Mouse (Mus musculus) cerebellum, postnatal 14 days (tissue): ENCODE measurements around the gene Nmur1.

Experiments used
- DNase-seq, 2 experiments: peaks; one replicate each; pipeline ENCODE4 v3.0.0; 2021; ENCODE audit warnings: mixed read lengths in 2 of 2

Gene Nmur1

DNA sequence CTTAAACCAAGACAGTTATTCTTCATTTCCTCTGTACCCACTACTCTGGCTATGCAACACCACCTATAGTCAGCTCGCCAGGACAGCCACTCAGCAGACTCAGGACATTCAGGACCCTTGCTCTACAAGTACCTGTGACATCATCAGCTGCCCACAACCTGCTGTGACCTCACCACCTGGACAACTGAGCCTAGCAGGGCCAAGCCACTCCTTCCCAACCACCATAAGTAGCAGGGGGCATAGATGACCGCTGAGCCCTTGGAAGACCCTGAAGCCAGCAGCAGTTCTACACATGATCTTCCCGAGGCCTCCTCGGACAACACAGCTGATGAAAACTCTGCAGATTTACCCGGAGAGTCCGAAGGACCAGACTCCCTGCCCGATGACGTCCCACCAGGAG lies at the start of gene Nmur1, which contains the start of gene Tex44:
Nmur1 (minus strand) TSS at position 101 of the 400 bp plus-strand sequence.
Tex44 (plus strand) TSS at position 202 of the 400 bp plus-strand sequence.
- DNase-seq, result no peak

- no peak for DNase-seq
These were observed 47.2 kb upstream of the Nmur1 start for GRCm38 (mm10) chr1:86473109-86473760.

GRCm38 (mm10) chr1:86472197-86472952 lies 46.3 kb upstream of the Nmur1 start:
- peak; percentile 63 to 74 for DNase-seq

DNA sequence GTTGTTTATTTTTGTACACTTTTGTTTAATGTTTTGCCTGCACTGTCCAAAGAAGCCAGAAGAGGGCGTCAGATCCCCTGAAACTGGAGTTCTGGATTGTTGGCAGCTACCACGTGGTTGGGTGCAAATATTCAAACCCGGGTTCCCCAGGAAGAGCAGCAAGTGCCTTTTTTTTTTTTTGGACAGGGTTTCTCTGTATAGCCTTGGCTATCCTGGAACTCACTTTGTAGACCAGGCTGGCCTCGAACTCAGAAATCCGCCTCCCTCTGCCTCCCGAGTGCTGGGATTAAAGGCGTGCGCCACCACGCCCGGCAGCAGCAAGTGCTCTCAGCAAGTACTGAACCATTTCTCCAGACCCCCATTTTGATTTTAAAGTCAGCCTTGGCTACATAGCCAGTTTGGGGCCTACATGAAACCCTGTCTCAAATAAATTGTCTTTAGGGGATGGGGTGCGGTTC lies 45.5 kb upstream of the Nmur1 start:
- DNase-seq, result peak; percentile 49 to 71

DNA sequence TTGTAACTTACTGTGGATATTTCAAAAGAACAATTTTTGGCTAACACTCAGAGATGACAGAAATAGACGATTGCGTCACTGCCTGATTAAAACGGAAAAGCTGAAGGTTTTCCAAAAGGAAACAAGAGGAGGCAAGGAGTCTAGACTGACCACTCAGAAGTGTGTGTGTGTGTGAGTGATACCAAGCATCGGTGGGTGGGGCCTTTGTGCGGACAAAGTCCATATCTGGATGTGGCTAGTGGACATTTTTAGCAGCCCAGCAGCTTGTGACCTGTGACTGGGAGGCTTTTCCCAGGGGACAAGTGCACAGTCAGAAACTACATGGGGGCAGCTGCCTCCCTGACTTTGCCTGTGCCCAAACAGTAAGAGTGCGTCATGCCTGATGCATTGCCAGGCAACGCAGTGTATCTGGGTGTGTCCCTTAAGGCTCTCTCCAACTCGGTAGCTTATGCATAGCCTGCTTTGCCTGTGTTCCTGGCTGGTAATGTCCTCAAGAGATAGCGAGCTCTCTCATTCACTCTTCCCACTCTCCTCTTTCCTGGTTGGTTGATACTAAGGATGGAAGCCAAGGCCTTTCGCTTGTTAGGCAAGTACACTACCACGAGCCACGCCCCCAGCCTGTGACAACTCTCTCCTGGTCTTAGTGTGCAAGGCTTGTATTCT lies 44.6 kb upstream of the Nmur1 start:
- DNase-seq, result no peak

GRCm38 (mm10) chr1:86469876-86470275 lies 43.8 kb upstream of the Nmur1 start:
- no peak for DNase-seq

- no peak for DNase-seq
These were observed 41.4 kb upstream of the Nmur1 start for GRCm38 (mm10) chr1:86467416-86467815.

DNA sequence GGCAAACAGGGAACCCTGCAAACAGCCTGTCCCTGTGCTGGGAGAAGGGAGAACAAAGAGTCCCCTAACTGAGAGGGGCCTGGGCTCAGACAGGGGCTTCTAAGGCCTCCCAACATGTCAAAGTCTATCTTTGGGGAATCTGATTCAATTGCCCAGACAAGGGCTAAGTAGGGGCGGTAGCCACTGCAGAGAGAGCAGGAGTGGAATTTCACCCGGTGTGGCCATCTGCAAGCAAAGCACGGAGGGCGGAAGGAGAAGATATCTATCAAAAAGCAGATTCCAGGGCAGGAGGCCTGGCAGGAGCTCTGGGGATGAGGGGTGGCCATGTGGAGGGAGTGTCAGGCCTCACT lies 38.8 kb upstream of the Nmur1 start:
- no peak for DNase-seq

GRCm38 (mm10) chr1:86464223-86464874 lies 38.3 kb upstream of the Nmur1 start:
- no peak for DNase-seq

DNA sequence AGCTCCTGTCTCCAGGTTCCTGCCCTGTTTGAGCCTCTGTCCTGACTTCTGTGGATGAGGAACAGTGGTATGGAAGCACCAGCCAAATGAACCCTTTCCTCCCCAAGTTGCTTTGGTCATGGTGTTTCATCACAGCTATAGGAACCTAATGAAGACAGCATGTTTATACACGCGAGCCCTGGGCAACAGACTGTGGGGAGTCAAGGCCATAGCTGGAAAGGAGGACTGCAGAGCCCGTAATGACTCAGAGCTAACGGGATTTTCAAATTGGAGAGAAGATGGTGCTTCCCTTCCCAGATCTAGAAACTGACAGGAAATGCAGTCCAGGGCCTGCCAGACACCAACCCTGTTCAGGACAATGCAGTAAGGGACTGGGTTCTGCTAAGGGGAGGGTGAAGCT lies 33.3 kb upstream of the Nmur1 start:
- DNase-seq, result no peak

GRCm38 (mm10) chr1:86456892-86457581 lies 31.0 kb upstream of the Nmur1 start:
- DNase-seq, result no peak

GRCm38 (mm10) chr1:86452713-86453112 lies 26.7 kb upstream of the Nmur1 start:
- no peak for DNase-seq

DNA sequence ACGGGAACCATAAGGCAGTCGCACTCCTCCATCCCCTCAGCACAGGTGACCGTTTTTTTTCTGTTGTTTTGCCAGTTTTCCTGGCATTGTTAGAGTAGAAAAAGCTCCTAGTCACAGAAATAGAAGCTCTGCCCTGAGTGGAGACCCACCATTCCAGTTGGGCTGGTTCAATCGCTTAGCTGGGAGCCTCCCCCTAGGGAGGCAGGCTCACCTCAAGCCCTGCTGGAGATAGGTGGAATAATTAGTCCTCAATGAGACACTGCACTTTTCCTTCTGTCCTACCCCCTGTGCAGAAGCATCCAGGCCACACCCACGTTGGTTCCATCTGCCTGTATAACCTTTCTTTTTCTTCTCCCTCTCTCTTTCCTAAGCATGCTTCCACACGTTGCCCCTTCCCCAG lies 23.9 kb upstream of the Nmur1 start:
- DNase-seq, result no peak

- DNase-seq, result no peak
These were observed 22.2 kb upstream of the Nmur1 start for GRCm38 (mm10) chr1:86448272-86448671.

GRCm38 (mm10) chr1:86447596-86448171 lies 21.7 kb upstream of the Nmur1 start:
- peak; percentile 45 to 72 for DNase-seq

GRCm38 (mm10) chr1:86443386-86444172 lies 17.6 kb upstream of the Nmur1 start:
- no peak for DNase-seq

DNA sequence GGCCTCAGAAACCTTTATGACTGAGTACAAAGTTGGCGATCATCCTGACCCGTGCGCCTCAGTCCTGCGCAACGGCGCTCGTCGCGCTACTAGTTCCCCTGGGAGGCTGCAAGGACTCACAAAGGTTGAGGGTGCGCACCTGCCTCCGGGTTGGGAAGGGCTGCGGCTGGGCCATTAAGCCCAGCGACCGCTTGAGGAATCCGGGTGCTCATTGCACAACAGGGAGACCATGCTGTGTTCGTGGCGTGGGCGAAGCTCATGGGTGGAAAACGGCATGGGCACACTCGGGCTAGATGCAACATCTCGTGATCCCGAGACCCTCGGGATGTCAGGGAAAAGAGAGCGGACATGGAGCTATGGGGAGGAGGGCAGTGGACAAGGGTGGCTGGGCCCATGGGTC lies 16.8 kb upstream of the Nmur1 start:
- no peak for DNase-seq

DNA sequence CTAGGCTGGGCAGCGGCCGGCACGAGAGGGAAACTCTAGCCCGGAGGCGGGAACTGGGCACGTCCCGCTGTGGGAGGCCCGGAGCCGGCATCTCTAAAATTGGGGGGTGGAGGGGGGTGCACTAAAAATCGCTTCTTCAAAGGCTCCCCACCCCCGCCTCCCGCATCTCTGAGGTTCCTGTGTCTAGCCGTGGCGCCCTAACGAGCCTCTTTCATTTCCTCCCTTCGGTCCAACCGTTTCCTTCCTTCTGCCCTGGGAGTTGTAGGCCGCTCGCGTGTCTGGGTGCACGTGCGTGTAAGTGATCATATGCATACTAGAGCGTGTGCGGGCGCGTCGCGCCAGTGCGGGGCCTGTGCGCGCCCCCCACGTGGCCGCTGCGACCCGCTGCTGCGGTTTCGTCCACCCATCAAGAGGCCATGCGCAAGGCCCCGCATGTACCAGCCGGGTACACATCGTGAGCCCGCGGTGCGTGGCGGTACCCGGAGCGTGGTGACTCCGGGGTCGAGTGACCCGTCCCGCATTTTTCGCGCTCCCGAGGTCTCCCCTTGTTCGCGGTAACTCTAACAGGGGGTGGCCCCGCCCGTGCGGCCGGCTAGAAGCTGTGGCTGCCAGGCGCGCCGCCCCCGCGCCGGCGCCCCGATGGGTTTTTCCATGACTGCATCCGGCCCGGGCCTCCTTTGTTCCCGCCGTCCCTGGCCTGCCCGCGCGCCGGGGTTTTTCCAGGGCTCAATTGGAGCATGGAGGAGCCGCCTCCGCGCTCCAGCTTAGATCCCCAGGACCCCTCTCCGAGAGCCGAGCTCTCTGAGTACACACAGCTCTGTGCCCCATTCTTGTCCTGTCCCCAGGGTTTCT lies 16.2 kb upstream of the Nmur1 start:
- DNase-seq, result peak; percentile 85 to 87

- no peak for DNase-seq
These were observed 15.6 kb upstream of the Nmur1 start for GRCm38 (mm10) chr1:86441724-86441979.

GRCm38 (mm10) chr1:86440887-86441723 lies 15.1 kb upstream of the Nmur1 start:
- peak; percentile 66 to 76 for DNase-seq
